Mouse (Mus musculus): ENCODE data around the gene Kcnh2. TPM values are rescaled to one million over a fixed set of nuclear protein-coding genes. Genes with fewer than 3 reads are reported as not detected.

Gene Kcnh2
- polyA plus RNA-seq, 1 experiment from 2014 or later = 11.9 TPM

DNA sequence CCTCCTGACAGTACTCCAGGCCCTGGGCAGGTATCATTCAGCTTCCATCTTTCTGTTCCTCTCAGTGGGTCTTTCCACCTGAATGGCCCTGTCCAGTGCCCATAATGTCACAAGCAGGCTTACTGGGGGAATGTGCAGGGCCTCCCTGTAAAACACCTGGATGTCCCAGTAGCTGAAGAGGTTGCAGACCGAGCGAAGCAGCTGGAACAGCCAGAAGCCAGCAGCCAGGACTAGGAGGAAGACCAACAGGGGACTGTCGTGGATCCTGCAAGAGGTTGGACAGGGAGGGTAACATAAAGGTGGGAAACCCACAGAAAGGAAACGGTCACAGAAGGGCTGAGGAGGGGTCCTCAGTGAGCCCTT is 38.2 kb upstream of the Kcnh2 start:
- Histone ChIP-seq H3K36me3 (ENCODE audit: control insufficient read depth, insufficient read depth, low read length) (no peaks in the 10 kb centered on the region), H3K4me1 (replicated peaks; ENCODE audit: control insufficient read depth, insufficient read depth, low read length) (peaks cover 9% of the 10 kb centered on the region), H3K27me3 (ENCODE audit: control insufficient read depth, insufficient read depth, low read length) (peaks cover 29% of the 10 kb centered on the region), H3K9me3 (ENCODE audit: control insufficient read depth, low read length) (no peaks in the 10 kb centered on the region), H3K4me3 (ENCODE audit: low read depth, low read length) (no peak overlapping the region), H3K9ac (ENCODE audit: low read depth, low read length) (no peak overlapping the region), H3K27ac (ENCODE audit: low read depth, low read length) (no peak overlapping the region), H3K4me2 (replicated peaks; ENCODE audit: low read depth, low read length) (no peak overlapping the region)
- ATAC-seq (ENCODE audit: low FRiP score) (no peak), DNase-seq (ENCODE audit: low spot score) (no peak)
- WGBS = 84% methylated on average over 4 of the region's 4 CpGs

DNA sequence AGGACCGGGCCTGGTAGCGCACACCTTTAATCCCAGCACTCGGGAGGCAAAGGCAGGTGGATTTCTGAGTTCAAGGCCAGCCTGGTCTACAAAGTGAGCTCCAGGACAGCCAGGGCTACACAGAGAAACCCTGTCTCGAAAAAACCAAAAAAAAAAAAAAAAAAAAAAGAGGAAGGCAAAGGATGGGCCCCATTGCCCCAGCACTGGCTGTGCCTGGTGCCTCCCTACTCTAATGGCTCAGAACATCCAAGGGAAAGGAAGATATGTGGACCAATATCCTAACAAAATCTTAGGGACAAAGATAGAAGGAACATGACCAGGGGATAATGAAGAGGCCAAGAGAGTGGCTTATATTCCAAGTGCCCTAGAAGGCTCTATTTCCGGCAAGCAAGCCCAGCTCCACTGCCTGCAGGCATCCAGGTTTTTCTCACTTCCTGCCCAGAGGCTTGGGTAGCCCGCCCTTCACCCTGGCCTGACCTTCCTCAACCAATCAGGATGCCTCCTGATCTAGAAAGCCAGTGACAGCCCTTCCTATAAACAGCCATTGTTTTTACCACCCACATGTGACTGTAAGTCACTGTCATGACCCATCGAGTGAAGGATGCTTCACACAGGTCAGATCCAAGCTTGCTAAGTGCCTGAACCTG is 37.7 kb upstream of the Kcnh2 start:
- H3K27ac ChIP-seq (ENCODE audit: low read depth, low read length) = no peak overlapping the region
- H3K4me2 ChIP-seq (replicated peaks; ENCODE audit: low read depth, low read length) = no peak overlapping the region
- WGBS = 55% methylated on average over 6 of the region's 7 CpGs
- peak; percentile 29 for DNase-seq (ENCODE audit: low spot score)
- peaks cover 9% of the 10 kb centered on the region for H3K4me1 ChIP-seq (replicated peaks; ENCODE audit: control insufficient read depth, insufficient read depth, low read length)
- H3K36me3 ChIP-seq (ENCODE audit: control insufficient read depth, insufficient read depth, low read length) = no peaks in the 10 kb centered on the region
- peaks cover 29% of the 10 kb centered on the region for H3K27me3 ChIP-seq (ENCODE audit: control insufficient read depth, insufficient read depth, low read length)
- H3K9me3 ChIP-seq (ENCODE audit: control insufficient read depth, low read length) = no peaks in the 10 kb centered on the region
- H3K4me3 ChIP-seq (ENCODE audit: low read depth, low read length) = no peak overlapping the region
- no peak for ATAC-seq (ENCODE audit: low FRiP score)
- H3K9ac ChIP-seq (ENCODE audit: low read depth, low read length) = no peak overlapping the region

DNA sequence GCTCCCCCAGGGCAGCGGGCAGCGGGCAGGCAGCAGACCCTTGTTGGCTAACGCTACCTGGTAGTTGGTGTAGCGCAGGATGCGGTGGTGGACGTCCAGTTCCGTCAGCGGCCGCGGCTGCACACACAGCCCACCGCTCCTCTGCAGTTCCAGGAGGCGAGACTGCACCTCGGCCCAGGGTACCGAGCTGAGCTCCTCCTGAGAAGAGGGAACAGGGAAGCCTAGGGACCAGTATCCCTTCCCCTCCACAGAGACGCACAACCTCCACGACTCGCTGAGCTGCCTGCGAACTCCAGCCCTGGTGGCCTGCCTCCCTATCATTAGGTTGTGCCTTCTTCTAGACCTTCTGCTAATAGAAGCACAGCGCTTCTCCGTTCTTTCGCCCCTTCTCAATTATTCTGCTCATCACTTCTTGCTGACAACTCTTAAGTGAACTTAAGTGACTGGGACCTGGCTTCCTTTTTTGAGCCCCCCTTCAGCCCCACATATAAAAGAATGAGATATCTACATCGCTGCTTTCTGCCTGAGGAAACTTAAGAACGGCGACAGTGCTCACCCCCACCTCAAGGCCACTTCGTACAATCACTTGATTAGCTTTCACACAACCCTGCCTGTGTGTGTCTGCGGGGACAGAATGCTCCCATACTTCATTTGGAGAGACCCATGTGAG is 37.0 kb upstream of the Kcnh2 start:
- no peak for DNase-seq (ENCODE audit: low spot score)
- H3K27me3 ChIP-seq (ENCODE audit: control insufficient read depth, insufficient read depth, low read length) = peaks cover 29% of the 10 kb centered on the region
- peak overlapping the region; percentile 42 for H3K4me3 ChIP-seq (ENCODE audit: low read depth, low read length)
- H3K27ac ChIP-seq (ENCODE audit: low read depth, low read length) = peak overlapping the region; percentile 24; the same call in 1 of the 2 replicates
- ATAC-seq (ENCODE audit: low FRiP score) = no peak
- 27% methylated on average over 26 of the region's 26 CpGs for WGBS
- H3K9me3 ChIP-seq (ENCODE audit: control insufficient read depth, low read length) = no peaks in the 10 kb centered on the region
- H3K9ac ChIP-seq (ENCODE audit: low read depth, low read length) = peak overlapping the region; percentile 52
- H3K4me2 ChIP-seq (replicated peaks; ENCODE audit: low read depth, low read length) = peak overlapping the region; percentile 96
- H3K36me3 ChIP-seq (ENCODE audit: control insufficient read depth, insufficient read depth, low read length) = no peaks in the 10 kb centered on the region
- peaks cover 9% of the 10 kb centered on the region for H3K4me1 ChIP-seq (replicated peaks; ENCODE audit: control insufficient read depth, insufficient read depth, low read length)

DNA sequence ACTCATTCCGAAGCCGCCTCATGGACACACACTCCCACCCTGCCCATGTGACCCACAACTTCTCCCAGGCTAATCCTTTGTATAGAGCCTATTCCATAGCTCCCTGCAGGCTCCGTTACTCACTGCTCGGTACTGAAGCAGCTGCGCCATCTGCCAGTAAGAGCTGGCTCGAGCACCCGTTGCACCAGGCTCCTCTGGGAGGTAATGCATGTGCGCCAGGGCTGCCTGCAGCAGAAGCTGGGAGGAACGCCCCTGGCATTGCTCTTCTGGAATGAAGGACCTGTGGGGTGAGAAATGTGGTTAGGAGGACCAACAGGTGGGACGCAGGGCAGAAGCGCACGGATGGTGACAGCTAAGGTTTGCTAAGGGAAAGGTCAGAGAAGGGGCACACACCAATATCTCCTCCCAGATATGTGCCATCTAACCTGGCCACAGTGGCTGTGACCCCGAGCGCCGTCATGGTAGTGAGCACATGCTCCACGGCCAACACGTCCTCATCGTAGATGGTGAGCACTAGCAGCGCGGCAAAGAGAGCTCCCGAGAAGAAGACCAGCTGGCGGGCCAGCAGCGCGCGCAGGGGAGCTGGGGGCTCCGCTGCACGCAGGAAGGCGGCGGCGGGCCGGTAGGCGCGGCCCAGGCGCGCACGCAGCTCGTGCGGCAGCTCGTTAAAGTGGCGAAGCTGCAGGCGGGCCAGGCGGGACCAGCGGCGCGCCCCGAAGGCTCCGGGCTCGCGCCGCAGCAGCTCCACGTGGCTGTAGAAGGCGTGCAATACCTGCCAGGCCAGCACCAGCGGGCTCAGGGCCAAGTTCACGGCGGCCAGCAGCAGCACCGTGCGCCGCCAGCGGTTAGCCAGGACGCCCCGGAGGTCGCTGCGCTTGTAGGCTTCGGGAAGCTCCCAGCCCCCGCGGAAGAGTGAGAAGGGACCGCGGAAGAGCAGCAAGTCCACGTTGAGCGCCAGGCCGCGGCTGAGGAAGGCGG is 36.1 kb upstream of the Kcnh2 start:
- DNase-seq (ENCODE audit: low spot score) (peak; percentile 67), ATAC-seq (ENCODE audit: low FRiP score) (peak; percentile 34; the same call in 1 of the 2 replicates)
- WGBS = 1% methylated on average over 73 of the region's 73 CpGs
- Histone ChIP-seq H3K4me3 (ENCODE audit: low read depth, low read length) (peak overlapping the region; percentile 42), H3K27me3 (ENCODE audit: control insufficient read depth, insufficient read depth, low read length) (peaks cover 29% of the 10 kb centered on the region), H3K4me1 (replicated peaks; ENCODE audit: control insufficient read depth, insufficient read depth, low read length) (peaks cover 9% of the 10 kb centered on the region), H3K9me3 (ENCODE audit: control insufficient read depth, low read length) (no peaks in the 10 kb centered on the region), H3K27ac (ENCODE audit: low read depth, low read length) (peak overlapping the region; percentile 24; the same call in 1 of the 2 replicates), H3K36me3 (ENCODE audit: control insufficient read depth, insufficient read depth, low read length) (no peaks in the 10 kb centered on the region), H3K4me2 (replicated peaks; ENCODE audit: low read depth, low read length) (peak overlapping the region; percentile 96), H3K9ac (ENCODE audit: low read depth, low read length) (peak overlapping the region; percentile 52)

DNA sequence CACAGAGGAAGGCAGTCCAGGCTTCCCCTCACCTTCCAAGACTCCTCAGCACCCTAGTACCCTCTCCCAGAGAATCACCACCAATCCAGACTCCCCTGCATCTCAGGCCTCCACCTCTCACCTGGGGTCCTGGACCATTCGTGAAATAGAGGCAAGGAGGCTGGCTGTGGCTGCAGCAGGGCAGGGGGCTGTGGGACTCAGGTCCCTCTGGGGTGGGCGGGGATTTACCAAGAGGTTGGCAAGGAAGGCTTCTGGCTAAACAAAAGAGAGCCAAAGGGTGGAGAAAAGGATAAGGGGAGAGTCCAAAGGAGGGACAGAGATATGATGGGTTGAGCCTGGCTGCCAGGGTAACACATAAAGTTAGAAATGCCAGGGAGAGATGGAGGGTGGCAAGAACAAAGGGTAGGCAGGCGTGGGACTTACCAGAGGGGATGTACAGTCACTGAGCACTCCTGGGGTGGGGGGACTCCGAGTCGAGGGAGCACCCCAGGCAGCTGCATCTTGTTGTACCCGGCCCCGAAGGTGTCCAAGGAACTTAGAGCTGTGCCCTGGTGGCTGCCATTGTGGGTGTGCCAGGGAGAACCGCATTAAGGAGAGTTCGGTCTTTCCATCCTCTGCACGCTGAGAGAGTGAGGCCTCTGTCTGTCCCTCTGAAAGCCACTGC is 34.6 kb upstream of the Kcnh2 start:
- no peaks in the 10 kb centered on the region for H3K9me3 ChIP-seq (ENCODE audit: control insufficient read depth, low read length)
- ATAC-seq (ENCODE audit: low FRiP score) = no peak

DNA sequence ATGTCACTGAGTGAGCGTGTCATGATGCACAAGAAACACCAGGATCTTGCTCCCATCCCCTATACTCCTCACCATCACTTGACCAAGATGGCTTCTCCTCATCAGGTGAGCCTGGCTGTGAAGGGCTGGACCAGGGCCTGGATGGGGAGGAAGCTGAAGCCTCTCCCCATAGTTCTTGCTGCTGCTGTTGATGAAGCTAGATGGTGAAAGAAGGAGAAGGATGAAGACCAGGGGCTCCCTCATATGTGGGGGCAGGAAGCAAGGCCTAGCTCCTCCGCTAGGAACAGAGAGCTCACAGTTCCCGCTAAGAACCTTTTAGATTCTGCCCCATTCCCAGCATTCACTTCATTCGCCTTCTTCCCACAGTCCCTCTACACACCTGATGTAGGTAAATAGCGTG is 34.0 kb upstream of the Kcnh2 start:
- H3K36me3 ChIP-seq (ENCODE audit: control insufficient read depth, insufficient read depth, low read length) = no peaks in the 10 kb centered on the region
- ATAC-seq (ENCODE audit: low FRiP score) (no peak), DNase-seq (ENCODE audit: low spot score) (no peak)
- 83% methylated on average over 5 of the region's 5 CpGs for WGBS
- no peak overlapping the region for H3K4me2 ChIP-seq (replicated peaks; ENCODE audit: low read depth, low read length)
- H3K27me3 ChIP-seq (ENCODE audit: control insufficient read depth, insufficient read depth, low read length) = peaks cover 29% of the 10 kb centered on the region
- H3K9me3 ChIP-seq (ENCODE audit: control insufficient read depth, low read length) = no peaks in the 10 kb centered on the region
- H3K4me1 ChIP-seq (replicated peaks; ENCODE audit: control insufficient read depth, insufficient read depth, low read length) = peaks cover 9% of the 10 kb centered on the region
- H3K27ac ChIP-seq (ENCODE audit: low read depth, low read length) = no peak overlapping the region
- no peak overlapping the region for H3K4me3 ChIP-seq (ENCODE audit: low read depth, low read length)
- H3K9ac ChIP-seq (ENCODE audit: low read depth, low read length) = no peak overlapping the region

More for the DNA sequence above, 34.6 kb upstream of the Kcnh2 start:
- H3K27me3 ChIP-seq (ENCODE audit: control insufficient read depth, insufficient read depth, low read length) = peaks cover 29% of the 10 kb centered on the region
- H3K4me3 ChIP-seq (ENCODE audit: low read depth, low read length) = no peak overlapping the region
- no peaks in the 10 kb centered on the region for H3K36me3 ChIP-seq (ENCODE audit: control insufficient read depth, insufficient read depth, low read length)
- H3K27ac ChIP-seq (ENCODE audit: low read depth, low read length) = no peak overlapping the region
- H3K4me1 ChIP-seq (replicated peaks; ENCODE audit: control insufficient read depth, insufficient read depth, low read length) = peaks cover 9% of the 10 kb centered on the region
- H3K4me2 ChIP-seq (replicated peaks; ENCODE audit: low read depth, low read length) = no peak overlapping the region
- 82% methylated on average over 10 of the region's 10 CpGs for WGBS
- DNase-seq (ENCODE audit: low spot score) = no peak
- no peak overlapping the region for H3K9ac ChIP-seq (ENCODE audit: low read depth, low read length)

DNA sequence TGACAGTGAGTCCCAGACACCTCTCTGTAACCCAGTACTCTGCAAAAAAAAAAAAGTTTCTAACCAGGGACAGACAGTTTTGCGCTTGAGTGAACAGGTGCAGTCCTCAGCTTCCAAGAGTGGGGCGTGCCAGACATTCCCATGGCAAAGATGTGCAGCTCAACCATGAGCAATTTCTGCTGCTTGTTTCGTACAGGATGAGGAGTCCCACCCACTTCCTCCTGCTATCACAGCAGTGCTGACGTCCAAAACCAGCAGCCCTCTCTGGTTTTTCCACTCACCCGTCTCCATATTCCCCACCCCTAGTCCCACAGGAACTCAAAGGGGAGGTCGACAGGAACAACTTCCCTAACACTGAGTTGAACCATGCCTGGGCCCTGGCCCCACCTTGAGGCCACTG is 33.0 kb upstream of the Kcnh2 start:
- no peak for ATAC-seq (ENCODE audit: low FRiP score)
- H3K4me1 ChIP-seq (replicated peaks; ENCODE audit: control insufficient read depth, insufficient read depth, low read length) = peaks cover 7% of the 10 kb centered on the region
- WGBS = 64% methylated on average over 6 of the region's 6 CpGs

More for the DNA sequence above, 33.0 kb upstream of the Kcnh2 start:
- no peak overlapping the region for H3K4me2 ChIP-seq (replicated peaks; ENCODE audit: low read depth, low read length)
- H3K27ac ChIP-seq (ENCODE audit: low read depth, low read length) = no peak overlapping the region
- H3K27me3 ChIP-seq (ENCODE audit: control insufficient read depth, insufficient read depth, low read length) = peaks cover 26% of the 10 kb centered on the region
- no peak overlapping the region for H3K4me3 ChIP-seq (ENCODE audit: low read depth, low read length)
- DNase-seq (ENCODE audit: low spot score) = no peak
- no peaks in the 10 kb centered on the region for H3K36me3 ChIP-seq (ENCODE audit: control insufficient read depth, insufficient read depth, low read length)
- H3K9me3 ChIP-seq (ENCODE audit: control insufficient read depth, low read length) = no peaks in the 10 kb centered on the region
- H3K9ac ChIP-seq (ENCODE audit: low read depth, low read length) = no peak overlapping the region
